Mouse (Mus musculus): ENCODE measurements around the gene Cyp2w1.

DNA sequence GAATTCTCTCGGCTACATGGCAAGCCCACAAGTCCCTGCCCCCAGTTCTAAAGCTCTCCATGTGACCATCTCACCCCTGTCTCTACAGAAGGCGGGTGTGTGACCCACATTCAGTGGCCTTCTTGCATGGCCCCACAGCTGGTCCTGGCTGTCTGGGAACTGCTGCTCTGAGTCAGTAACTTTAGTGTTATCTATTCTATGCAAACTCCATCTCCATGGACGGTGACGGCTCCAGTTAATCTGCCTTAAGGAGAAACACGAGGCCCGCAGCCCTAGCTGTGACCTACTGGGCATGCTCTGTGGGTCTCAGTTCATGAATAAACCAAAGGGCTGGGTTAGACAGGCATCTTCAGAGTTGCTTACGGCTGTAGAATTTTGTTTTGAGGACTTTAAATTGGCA, 42.0 kb downstream of the Cyp2w1 start:
- TF ChIP-seq POLR2A (IDR thresholded peaks at IDR 0.05; ENCODE audit: control insufficient read depth, low read depth, low read length): no peak
- no peak for TF ChIP-seq CTCF (IDR thresholded peaks at IDR 0.05; ENCODE audit: control insufficient read depth, insufficient read depth, insufficient replicate concordance, low read depth, low read length)

All from testis, adult 2 months (tissue).